Mouse (Mus musculus) lung, embryonic 16.5 days (tissue): ENCODE measurements around the gene B4galnt4. TPM values are rescaled to one million over a fixed set of nuclear protein-coding genes. Genes with fewer than 3 reads are reported as not detected.
"Not testable (repeated sequence)": the region's sequence is repeated elsewhere in the genome, so short reads cannot be mapped to it uniquely, and the experiment has no call there.

Experiments
- ATAC-seq: fragments of 200-750 bp; cut with Nextera tagmentation; 2 replicates; pipeline ENCODE4 v1.8.0; 2017; ENCODE audit warnings: low read depth, mild to moderate bottlenecking, moderate library complexity
- H3K27ac ChIP-seq: fragments of 300-500 bp; sonication (generic); 2 replicates; pipeline ENCODE4 v1.5.1; 2014; ENCODE audit warnings: mild to moderate bottlenecking, control low read depth, low read length
- H3K27me3 ChIP-seq: fragments of 300-500 bp; sonication (generic); 2 replicates; pipeline ENCODE4 v1.6.1; 2014; ENCODE audit warnings: low read depth, low read length, mixed read lengths; ENCODE audit not compliant: control insufficient read depth, insufficient read depth
- H3K36me3 ChIP-seq: fragments of 300-500 bp; sonication (generic); 2 replicates; pipeline ENCODE4 v1.6.1; 2014; ENCODE audit warnings: low read length; ENCODE audit not compliant: control insufficient read depth, insufficient read depth
- H3K4me1 ChIP-seq: fragments of 300-500 bp; sonication (generic); replicated peaks from 2 replicates; pipeline ENCODE4 v1.6.1; 2014; ENCODE audit warnings: low read length, mixed read lengths; ENCODE audit not compliant: control insufficient read depth, insufficient read depth
- H3K4me2 ChIP-seq: fragments of 300-500 bp; sonication (generic); 2 replicates; pipeline ENCODE4 v1.6.1; 2014; ENCODE audit warnings: low read depth, low read length, control low read depth
- H3K4me3 ChIP-seq: fragments of 300-500 bp; sonication (generic); 2 replicates; pipeline ENCODE4 v1.5.1; 2014; ENCODE audit warnings: mild to moderate bottlenecking, low read length, control low read depth
- H3K9ac ChIP-seq: fragments of 300-500 bp; sonication (generic); 2 replicates; pipeline ENCODE4 v1.6.1; 2014; ENCODE audit warnings: low read length, control low read depth
- H3K9me3 ChIP-seq: fragments of 300-500 bp; sonication (generic); 2 replicates; pipeline ENCODE4 v1.6.1; 2016; ENCODE audit warnings: low read length; ENCODE audit not compliant: control insufficient read depth
- WGBS: fragments of 180-500 bp; shearing (Covaris S2); extraction: QIAGEN DNeasy Blood & Tissue Kit; methylation state at CpG from one replicate; pipeline ENCODE4 v1.1.7; 2014; 5-methylcytosine and 5-hydroxymethylcytosine counted together
- polyA plus RNA-seq: library from polyadenylated mRNA; unstranded; fragments of >200 nt; fragmentation: Nextera tagmentation; extraction: Ambion mirVana; gene quantifications from 2 replicates; pipeline ENCODE4 v1.2.1, GENCODE M21; 2015

The B4galnt4 gene
- polyA plus RNA-seq, result 3.2 and 3.8 TPM in 2 replicates

DNA sequence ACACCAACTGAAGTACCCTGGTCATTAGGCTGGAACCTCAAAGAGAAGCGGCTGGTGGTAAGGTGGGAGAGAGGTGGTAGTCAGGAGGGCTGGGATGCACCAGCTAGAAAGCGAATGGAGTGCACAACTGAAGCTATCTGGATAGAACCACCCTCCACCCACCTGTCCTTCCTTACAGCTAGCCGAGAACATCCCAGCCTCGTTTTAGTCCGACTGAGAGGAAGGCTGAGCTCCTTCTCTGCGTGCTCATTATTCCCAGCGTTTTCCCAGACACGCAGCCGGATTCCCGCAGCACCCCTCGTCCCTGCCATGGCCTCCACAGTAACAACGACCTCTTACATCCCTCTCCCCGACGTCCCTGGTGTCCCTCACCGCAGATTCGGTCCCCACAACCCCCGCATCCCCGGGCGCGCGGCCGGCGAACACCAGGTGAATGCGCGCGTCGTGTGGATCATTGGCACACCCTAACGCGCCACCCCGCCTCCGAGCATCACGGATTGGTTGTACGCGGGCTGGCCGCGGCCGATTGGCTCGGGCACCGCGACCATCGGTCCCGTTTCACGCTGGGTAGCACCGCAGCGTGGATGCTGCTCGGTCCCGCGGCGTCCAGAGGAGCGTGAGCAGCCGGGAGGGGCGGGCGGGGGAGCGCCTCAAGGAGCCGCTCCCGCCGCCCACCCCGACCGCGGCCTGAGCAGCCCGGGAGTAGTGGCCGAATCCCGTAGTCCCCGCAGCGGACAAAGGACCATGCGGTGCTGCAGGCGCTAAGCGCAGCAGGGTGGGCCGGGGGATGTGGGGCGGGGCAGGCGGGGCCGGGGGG is at the start of gene B4galnt4:
Gene B4galnt4 (plus strand): TSS at position 679 of the 817 bp plus-strand sequence.
- peaks cover 8% of the 10 kb centered on the region for H3K4me1 ChIP-seq
- no peaks in the 10 kb centered on the region; the same call in 1 of the 2 replicates for H3K27me3 ChIP-seq
- peak; percentile 91 for ATAC-seq
- peak within 1 kb of the TSS; percentile 68 for H3K9ac ChIP-seq
- no peaks in the 10 kb centered on the region for H3K9me3 ChIP-seq
- H3K36me3 ChIP-seq, result no peaks in the 10 kb centered on the region
- peak within 1 kb of the TSS; percentile 65 for H3K4me3 ChIP-seq
- WGBS, result under 1% methylated on average over 69 of the region's 72 CpGs
- H3K27ac ChIP-seq, result no peak within 1 kb of the TSS
- peak within 1 kb of the TSS; percentile 93 for H3K4me2 ChIP-seq

DNA sequence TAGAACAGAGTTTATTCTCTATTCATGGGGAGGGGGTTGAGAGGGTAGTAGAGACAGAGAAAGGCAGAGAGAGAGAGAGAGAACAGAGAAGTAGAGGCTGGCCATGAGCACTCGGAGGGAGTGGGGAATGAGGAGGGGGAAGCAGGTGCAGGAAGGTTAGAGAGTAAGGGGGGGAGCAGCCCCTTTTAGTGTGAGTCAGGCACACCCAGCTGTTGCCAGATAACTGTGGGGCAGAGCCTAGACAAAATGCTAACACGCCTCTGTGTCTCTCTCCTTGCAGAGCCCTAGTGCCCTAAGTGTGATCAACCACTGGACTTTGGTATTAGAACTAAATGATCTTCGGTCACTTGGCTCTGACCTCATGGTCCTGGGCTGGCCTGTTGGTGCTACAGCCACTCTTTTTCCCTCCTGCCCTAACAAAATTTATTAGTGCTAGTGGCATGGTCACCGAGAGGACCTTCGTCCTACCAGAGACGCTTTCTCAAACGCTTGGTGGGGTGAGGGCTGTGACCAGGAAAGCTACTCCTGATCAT is 49.6 kb upstream of the B4galnt4 start:
- H3K4me2 ChIP-seq, result no peak overlapping the region

DNA sequence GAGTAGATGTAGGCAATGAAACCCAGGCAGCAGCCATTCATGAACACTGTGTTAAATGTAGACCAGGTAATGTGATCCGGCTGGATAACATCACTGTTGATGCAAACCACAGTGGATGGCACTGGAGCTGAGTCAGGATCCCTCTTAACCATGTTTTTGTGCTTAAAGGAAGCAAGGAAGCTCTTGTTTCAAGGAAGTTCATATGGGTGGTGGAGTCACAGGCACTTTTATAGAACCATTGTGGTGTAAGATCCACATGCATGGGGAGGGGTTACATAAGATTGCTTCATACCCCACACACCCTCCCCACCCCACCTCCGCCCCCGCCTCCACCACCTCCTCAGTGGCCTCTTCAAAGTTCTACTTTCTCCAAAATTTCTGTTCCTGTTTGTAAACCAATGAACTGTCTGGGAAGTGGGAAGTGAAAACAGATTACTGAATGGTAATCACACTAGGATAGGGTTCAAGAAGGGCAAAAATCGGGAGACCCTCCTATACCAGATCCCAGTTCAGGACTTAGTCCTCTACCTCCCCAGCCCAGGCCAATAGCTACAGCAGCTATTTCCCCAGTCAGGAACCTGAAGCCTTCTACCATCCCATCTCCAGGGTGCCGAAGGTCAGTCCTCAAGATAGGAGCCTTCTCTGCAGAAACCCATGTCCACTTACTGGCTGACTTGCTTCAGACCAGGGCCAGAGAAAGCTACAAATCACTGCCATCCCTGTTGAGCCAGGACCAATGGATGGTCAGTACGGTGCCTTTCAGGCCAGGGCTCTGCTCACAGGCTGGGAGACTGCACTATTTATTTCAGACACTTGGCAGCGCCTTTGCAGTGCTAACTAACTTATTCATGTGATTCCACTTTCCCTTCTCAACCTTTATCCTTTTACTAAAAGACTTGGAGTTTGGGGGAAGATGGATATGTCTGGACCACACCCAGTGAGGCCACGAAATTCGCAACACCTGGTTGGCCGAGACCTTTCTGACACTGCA is 43.9 kb upstream of the B4galnt4 start:
- no peak overlapping the region for H3K4me3 ChIP-seq
- no peaks in the 10 kb centered on the region for H3K4me1 ChIP-seq
- no peak overlapping the region for H3K27ac ChIP-seq
- H3K36me3 ChIP-seq, result no peaks in the 10 kb centered on the region
- WGBS, result 82% methylated on average over 10 of the region's 10 CpGs
- no peak for ATAC-seq
- H3K9me3 ChIP-seq, result no peaks in the 10 kb centered on the region; the same call in 1 of the 2 replicates
- no peak overlapping the region for H3K4me2 ChIP-seq
- no peak overlapping the region for H3K9ac ChIP-seq
- H3K27me3 ChIP-seq, result no peaks in the 10 kb centered on the region

More for the DNA sequence above, 49.6 kb upstream of the B4galnt4 start:
- no peaks in the 10 kb centered on the region for H3K27me3 ChIP-seq
- 84% methylated on average over 7 of the region's 7 CpGs for WGBS
- H3K4me3 ChIP-seq, result no peak overlapping the region
- peak overlapping the region; percentile 75 for H3K27ac ChIP-seq
- peaks cover 11% of the 10 kb centered on the region for H3K4me1 ChIP-seq
- no peaks in the 10 kb centered on the region; the same call in 1 of the 2 replicates for H3K9me3 ChIP-seq
- ATAC-seq, result 0 out of 2 replicates have a peak, but pooled peaks have one; percentile 3
- H3K36me3 ChIP-seq, result no peaks in the 10 kb centered on the region
- H3K9ac ChIP-seq, result peak overlapping the region; percentile 56

DNA sequence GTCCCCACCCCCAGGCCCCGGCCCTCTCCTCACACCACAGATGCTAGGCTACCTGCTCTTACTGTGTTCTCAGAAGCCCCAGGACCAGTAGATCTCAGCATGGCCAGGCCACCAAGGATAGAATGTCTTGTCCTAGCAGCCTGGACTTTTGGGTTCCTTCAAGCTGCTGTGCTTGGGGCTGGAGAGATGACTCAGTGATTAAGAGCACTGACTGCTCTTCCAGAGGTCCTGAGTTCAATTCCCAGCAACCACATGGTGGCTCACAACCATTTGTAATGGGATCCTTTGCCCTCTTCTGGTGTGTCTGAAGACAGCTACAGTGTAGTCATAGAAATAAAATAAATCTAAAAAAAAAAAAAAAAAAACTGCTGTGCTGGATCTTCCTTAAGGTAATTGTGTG is 43.1 kb upstream of the B4galnt4 start, which contains the start of gene Ifitm6:
Gene Ifitm6 (minus strand): TSS at position 101 of the 400 bp plus-strand sequence.
- not testable (repeated sequence) for H3K27ac ChIP-seq, H3K4me1 ChIP-seq, ATAC-seq, H3K36me3 ChIP-seq, H3K9ac ChIP-seq, H3K4me3 ChIP-seq, H3K9me3 ChIP-seq, H3K4me2 ChIP-seq, H3K27me3 ChIP-seq
- 82% methylated on average over 1 of the region's 1 CpGs for WGBS

DNA sequence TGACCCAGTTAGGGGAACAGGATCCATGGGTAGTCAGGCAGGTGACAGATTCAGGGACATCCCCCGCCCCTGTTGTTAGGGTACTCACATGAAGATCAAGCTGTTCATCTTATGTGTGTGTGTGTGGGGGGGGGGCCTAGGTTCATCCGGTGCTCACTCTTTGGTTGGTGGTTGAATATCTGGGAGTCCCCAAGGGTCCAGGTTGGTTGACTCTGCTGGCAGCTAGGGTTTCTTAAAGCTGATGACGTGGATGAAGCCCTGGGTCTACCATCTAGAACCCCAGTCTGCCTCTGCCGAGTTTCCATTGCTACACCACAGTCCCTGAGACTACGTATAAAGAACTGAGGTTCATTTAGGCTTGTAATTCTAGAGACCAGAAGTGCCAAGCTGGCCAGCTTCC is 41.9 kb upstream of the B4galnt4 start:
- H3K9ac ChIP-seq, result no peak overlapping the region
- no peaks in the 10 kb centered on the region; the same call in 1 of the 2 replicates for H3K9me3 ChIP-seq
- no peak overlapping the region for H3K4me2 ChIP-seq
- ATAC-seq, result no peak
- no peaks in the 10 kb centered on the region for H3K4me1 ChIP-seq
- no peaks in the 10 kb centered on the region for H3K27me3 ChIP-seq
- no peak overlapping the region for H3K27ac ChIP-seq
- 92% methylated on average over 5 of the region's 5 CpGs for WGBS
- H3K36me3 ChIP-seq, result no peaks in the 10 kb centered on the region
- no peak overlapping the region for H3K4me3 ChIP-seq

DNA sequence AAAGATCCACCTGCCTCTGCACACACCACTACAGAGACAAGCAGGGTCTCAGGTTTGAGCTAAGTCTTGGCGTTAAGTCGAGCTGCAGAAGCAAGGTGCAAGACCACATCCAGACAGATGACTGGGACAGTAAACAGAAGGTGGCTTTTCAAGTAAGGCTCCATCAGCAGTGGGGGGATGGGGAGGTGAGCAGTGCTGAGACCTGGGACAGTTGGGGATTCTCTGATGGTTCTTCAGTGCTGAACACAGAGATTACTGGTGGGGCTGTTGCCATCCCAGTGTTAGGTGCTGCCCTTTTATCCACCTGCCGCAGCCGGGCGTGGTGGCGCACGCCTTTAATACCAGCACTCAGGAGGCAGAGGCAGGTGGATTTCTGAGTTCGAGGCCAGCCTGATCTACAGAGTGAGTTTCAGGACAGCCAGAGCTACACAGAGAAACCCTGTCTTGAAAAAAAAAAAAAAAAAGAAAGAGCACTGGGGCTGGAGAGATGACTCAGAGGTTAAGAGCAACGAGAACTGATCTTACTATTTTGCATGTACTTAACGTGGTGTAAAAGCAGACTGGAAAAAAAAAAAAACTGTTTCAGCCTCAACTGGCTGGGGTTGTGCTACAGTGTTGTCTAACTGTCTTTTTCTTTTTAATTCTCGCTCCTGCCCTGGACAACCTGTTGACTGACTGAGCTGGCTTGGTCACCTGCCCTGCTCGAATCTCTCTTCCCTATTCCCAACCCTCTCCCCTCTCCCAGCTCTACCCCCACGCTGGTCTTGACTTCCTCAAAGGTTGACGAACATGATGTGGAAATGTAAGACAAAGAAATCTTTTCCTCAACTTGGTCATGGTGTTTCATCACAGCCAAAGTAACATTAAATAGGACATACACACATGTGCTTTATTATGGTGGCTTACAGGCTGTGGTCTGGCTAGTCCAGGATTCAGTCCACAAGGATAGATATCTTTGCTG is 39.1 kb upstream of the B4galnt4 start:
- Histone ChIP-seq H3K4me2 (no peak overlapping the region), H3K4me1 (no peaks in the 10 kb centered on the region; the same call in 1 of the 2 replicates), H3K27ac (no peak overlapping the region), H3K9me3 (no peaks in the 10 kb centered on the region), H3K4me3 (no peak overlapping the region), H3K36me3 (no peaks in the 10 kb centered on the region), H3K9ac (no peak overlapping the region), H3K27me3 (no peaks in the 10 kb centered on the region)
- WGBS, result 68% methylated on average over 14 of the region's 14 CpGs
- ATAC-seq, result no peak

DNA sequence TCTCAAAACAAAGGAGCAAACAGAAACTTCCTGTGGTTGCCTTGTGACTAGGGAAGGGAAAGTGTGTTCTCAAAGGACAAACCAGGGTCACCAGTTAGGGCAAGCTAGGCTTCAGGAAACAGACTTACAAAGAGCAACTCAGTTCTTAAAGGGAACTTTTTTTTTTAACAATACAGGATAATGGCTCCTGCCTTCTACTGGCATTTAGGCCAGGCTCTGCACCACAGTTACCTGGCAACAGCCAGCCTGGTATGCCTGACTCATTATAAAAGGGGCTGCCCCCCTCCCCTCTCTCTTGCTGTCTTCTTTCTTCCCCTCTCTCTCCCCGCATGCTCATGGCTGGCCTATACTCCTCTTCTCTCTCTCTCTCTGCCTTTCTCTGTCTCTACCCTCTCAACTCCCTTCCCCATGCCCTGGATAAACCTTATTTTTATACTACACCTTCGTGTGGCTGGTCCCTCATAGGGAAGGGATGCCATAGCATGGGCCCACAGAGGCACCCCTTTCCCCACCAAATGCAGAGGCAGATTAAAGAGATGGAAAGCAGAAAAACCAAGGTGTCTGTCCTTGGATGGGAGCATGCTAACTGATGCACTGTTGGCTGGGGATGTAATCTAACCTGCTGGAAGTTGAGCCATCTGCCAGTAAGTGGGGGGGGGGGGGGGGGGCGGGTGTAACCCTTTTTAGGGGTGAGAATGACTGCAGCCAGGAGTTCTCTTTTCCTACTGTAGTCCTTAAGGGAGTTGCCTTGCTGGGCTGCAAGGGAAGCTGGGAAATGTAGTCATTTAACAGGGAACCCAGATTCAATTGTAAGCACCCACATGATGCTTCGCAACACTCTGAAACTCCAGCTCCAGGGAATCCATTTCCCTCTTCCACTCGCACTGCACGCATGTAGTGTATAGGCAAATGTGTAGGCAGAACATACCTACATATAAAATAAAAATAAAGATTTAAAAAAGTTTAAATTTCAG is 35.8 kb upstream of the B4galnt4 start:
- no peaks in the 10 kb centered on the region for H3K36me3 ChIP-seq
- ATAC-seq, result no peak
- H3K4me1 ChIP-seq, result no peaks in the 10 kb centered on the region; the same call in 1 of the 2 replicates
- no peak overlapping the region for H3K4me2 ChIP-seq
- 62% methylated on average over 5 of the region's 6 CpGs for WGBS
- no peak overlapping the region for H3K9ac ChIP-seq
- H3K9me3 ChIP-seq, result no peaks in the 10 kb centered on the region
- peak overlapping the region; percentile 33; the same call in 1 of the 2 replicates for H3K27ac ChIP-seq
- H3K4me3 ChIP-seq, result no peak overlapping the region
- no peaks in the 10 kb centered on the region for H3K27me3 ChIP-seq
